Mouse (Mus musculus) embryo, embryonic 10 days (tissue): ENCODE results near the gene Pex6.
"Not testable (repeated sequence)": the region's sequence is repeated elsewhere in the genome, so short reads cannot be mapped to it uniquely, and the experiment has no call there.

Source experiments
- DNase-seq: peaks from one replicate; pipeline ENCODE4 v3.0.0-alpha.2; 2015; ENCODE audit warnings: low spot score

Pex6 gene

GRCm38 (mm10) chr17:46735287-46735686, 24.0 kb downstream of the Pex6 start:
- no peak for DNase-seq

- DNase-seq: peak; percentile 62
Observed at GRCm38 (mm10) chr17:46736160-46736559, 24.9 kb downstream of the Pex6 start.

- no peak for DNase-seq
Observed at GRCm38 (mm10) chr17:46741305-46741704, 30.0 kb downstream of the Pex6 start.

- DNase-seq: no peak
Observed at GRCm38 (mm10) chr17:46742986-46743385, 31.7 kb downstream of the Pex6 start.

GRCm38 (mm10) chr17:46745506-46745905, 34.2 kb downstream of the Pex6 start:
- no peak for DNase-seq

- no peak for DNase-seq
Observed at GRCm38 (mm10) chr17:46747234-46747633, 36.0 kb downstream of the Pex6 start.

GRCm38 (mm10) chr17:46747806-46748205, 36.5 kb downstream of the Pex6 start:
- DNase-seq: no peak

GRCm38 (mm10) chr17:46749282-46749681, 38.0 kb downstream of the Pex6 start:
- DNase-seq: no peak

GRCm38 (mm10) chr17:46750580-46750979, 39.3 kb downstream of the Pex6 start:
- no peak for DNase-seq

- DNase-seq: no peak
Observed at GRCm38 (mm10) chr17:46751056-46751793, 40.0 kb downstream of the Pex6 start.

GRCm38 (mm10) chr17:46751794-46752556, 40.7 kb downstream of the Pex6 start, which contains the start of gene Cnpy3:
TSS of gene Cnpy3 (minus strand) at chr17:46752214.
- peak; percentile 99 for DNase-seq

- no peak for DNase-seq
Observed at GRCm38 (mm10) chr17:46758753-46759152, 47.5 kb downstream of the Pex6 start.

GRCm38 (mm10) chr17:46763544-46763943, 52.3 kb downstream of the Pex6 start, which contains the start of gene Ptcra:
TSS of gene Ptcra (minus strand) at chr17:46763712.
- DNase-seq: no peak

- not testable (repeated sequence) for DNase-seq
Observed at GRCm38 (mm10) chr17:46764916-46765315, 53.7 kb downstream of the Pex6 start.

- no peak for DNase-seq
Observed at GRCm38 (mm10) chr17:46767868-46768267, 56.6 kb downstream of the Pex6 start.

GRCm38 (mm10) chr17:46770546-46770945, 59.3 kb downstream of the Pex6 start:
- no peak for DNase-seq

- no peak for DNase-seq
Observed at GRCm38 (mm10) chr17:46771025-46771424, 59.8 kb downstream of the Pex6 start.

GRCm38 (mm10) chr17:46771616-46772015, 60.4 kb downstream of the Pex6 start:
- DNase-seq: no peak

- DNase-seq: no peak
Observed at GRCm38 (mm10) chr17:46772038-46772403, 60.8 kb downstream of the Pex6 start.

- DNase-seq: peak; percentile 96
Observed at GRCm38 (mm10) chr17:46772404-46773277, 61.4 kb downstream of the Pex6 start, which contains the start of gene 2310039H08Rik. TSS of gene 2310039H08Rik (plus strand) at chr17:46772635.

GRCm38 (mm10) chr17:46773278-46774130, 62.2 kb downstream of the Pex6 start:
- peak; percentile 64 for DNase-seq
